Mouse (Mus musculus): ENCODE measurements around the gene Gm12355.
A peak's percentile ranks its signal among the peaks of the same experiment; 100 is the strongest.

GRCm38 (mm10) chr11:98586892-98587563 lies 38.4 kb downstream of the Gm12355 start, which contains the start of gene Ormdl3:
- TF ChIP-seq CTCF (IDR thresholded peaks at IDR 0.05; ENCODE audit: borderline replicate concordance, extremely low read depth, insufficient read depth, insufficient read length) (no peak), POLR2A (IDR thresholded peaks at IDR 0.05; ENCODE audit: borderline replicate concordance, extremely low read depth, insufficient read depth, insufficient read length, poor library complexity, severe bottlenecking) (peak; percentile 74; the same call in 1 of the 2 replicates)

All from brain, embryonic 14.5 days (tissue).